Mouse (Mus musculus) thymus, adult 2 months (tissue): Measurements from ENCODE around the gene Wdr92.

Source experiments
- CTCF ChIP-seq: fragments of 200-500 bp; IDR thresholded peaks from 2 replicates; pipeline ENCODE4 v1.5.1; 2012; ENCODE audit warnings: mild to moderate bottlenecking, control low read depth, low read length, moderate library complexity, borderline replicate concordance; ENCODE audit not compliant: control insufficient read depth, poor library complexity, insufficient read depth; ENCODE audit errors: extremely low read depth
- POLR2A ChIP-seq: fragments of 200-500 bp; IDR thresholded peaks from 2 replicates; pipeline ENCODE4 v1.6.1; 2012; ENCODE audit warnings: mild to moderate bottlenecking, low read length, control low read depth, moderate library complexity; ENCODE audit not compliant: control insufficient read depth, poor library complexity, insufficient read depth; ENCODE audit errors: extremely low read depth

DNA sequence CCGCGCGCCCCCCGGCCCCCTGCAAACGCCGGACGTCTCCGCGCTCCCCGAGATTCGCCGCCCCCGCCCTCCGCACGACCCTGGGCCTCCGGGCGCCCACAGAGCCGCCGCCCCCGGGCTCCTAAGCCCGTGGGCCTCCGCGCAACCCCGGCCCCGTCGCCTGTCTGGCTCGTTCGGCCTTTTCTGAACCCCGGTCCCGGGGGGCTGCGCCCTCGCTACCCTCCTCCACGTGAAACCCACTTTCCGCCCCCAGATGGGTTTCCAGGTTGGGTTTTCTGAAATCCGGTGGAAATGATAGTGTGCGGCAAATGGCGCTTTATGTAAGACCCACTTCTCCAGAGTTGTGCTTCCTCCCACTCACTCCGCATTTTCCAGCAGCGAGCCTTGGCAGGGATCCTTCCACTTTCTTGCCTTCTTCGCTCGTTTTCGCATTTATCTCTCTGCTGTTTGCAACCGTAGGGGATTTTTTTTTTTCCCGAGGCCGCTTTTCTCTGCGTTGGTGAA, 22.1 kb upstream of the Wdr92 start:
- TF ChIP-seq CTCF, result no peak
- no peak for TF ChIP-seq POLR2A
